Mouse (Mus musculus): ENCODE data around the gene Tcf20.

- TF ChIP-seq CHD2 (IDR thresholded peaks at IDR 0.05; ENCODE audit: low read depth, low read length) (no peak), MAFK (IDR thresholded peaks at IDR 0.05; ENCODE audit: insufficient read depth, low read depth, low read length) (no peak), ZNF384 (IDR thresholded peaks at IDR 0.05; ENCODE audit: low read depth, low read length) (no peak), HCFC1 (IDR thresholded peaks at IDR 0.05; ENCODE audit: borderline replicate concordance, insufficient read depth, low read length) (no peak)
Measured at GRCm38 (mm10) chr15:82911965-82912337, 75.7 kb downstream of the Tcf20 start.
